In genomic region chr3:102211340-102211739, GRCm38 (mm10) we compare ENCODE assay signal across 17 mouse cellular contexts. TPM values are rescaled to one million over a fixed set of nuclear protein-coding genes. Genes with fewer than 3 reads are reported as not detected.
DNase-seq lines count a peak whose midpoint lies in the region; ATAC-seq and TF ChIP-seq lines count a peak whose summit lies in the region.
"Had no signal": no experiment of that assay in that cellular context is flagged by ENCODE, and none has a peak within 500 bp of the region (broad histone marks: within the 10 kb centered on the region; RNA-seq: fewer than 3 reads in every experiment).

No protein-coding gene starts in this region.

- WGBS in liver, embryonic 11.5 days = 53% methylated on average over 2 of the region's 2 CpGs

- no peak overlapping the region for H3K4me2 ChIP-seq in CH12.LX (ENCODE audit: insufficient read depth, low read depth, poor library complexity, severe bottlenecking)
- H3K4me2 ChIP-seq in liver, embryonic 11.5 days = no peak overlapping the region
- H3K4me2 ChIP-seq: forebrain, embryonic 13.5 days; heart, embryonic 11.5 days; hindbrain, embryonic 12.5 days; hindbrain, embryonic 15.5 days had no signal

- no peak overlapping the region for H3K9ac ChIP-seq in CH12.LX (ENCODE audit: insufficient read depth, low read depth)
- H3K9ac ChIP-seq in liver, embryonic 11.5 days (ENCODE audit: low read depth, low read length) = no peak overlapping the region
- H3K9ac ChIP-seq: forebrain, embryonic 13.5 days; hindbrain, embryonic 12.5 days; hindbrain, embryonic 15.5 days had no signal

- in situ Hi-C loops in CH12.LX (cut with MboI; ENCODE audit: low pct_ligation_motif_present, low pct_unique_long_range_greater_than_20kb, low sequenced_read_pairs) = no loop called here

- 0 out of 2 replicates have a peak, but pooled peaks have one; percentile 35 for TF ChIP-seq EP300 in CH12.LX (IDR thresholded peaks at IDR 0.05; ENCODE audit: low read length)

- DNase-seq in 3T3-L1 (ENCODE audit: low read depth, low spot score) (peak; percentile 55), CH12.LX (ENCODE audit: extremely low read depth) (peak; percentile 45)
- peak; percentile 27 for DNase-seq in Muller cell, postnatal 12 days (ENCODE audit: inconsistent ontology term)
- DNase-seq in cerebellum, adult 11-12 months = no peak
- DNase-seq in kidney, adult 11 months = no peak
- DNase-seq in liver, embryonic 11.5 days (ENCODE audit: low spot score) = no peak
- DNase-seq: cerebellum, adult 11 months; cerebellum, adult 8-10 months; kidney, adult 18-20 months had no signal

- H3K27me3 ChIP-seq in CH12.LX (replicated peaks) = no peaks in the 10 kb centered on the region
- H3K27me3 ChIP-seq in liver, embryonic 11.5 days (replicated peaks; ENCODE audit: control insufficient read depth, insufficient read depth, low read length) = no peaks in the 10 kb centered on the region
- H3K27me3 ChIP-seq: Patski had no signal

- dilution Hi-C loops in CH12.LX (cut with MboI; ENCODE audit: extremely low pct_ligation_motif_present, extremely low pct_unique_long_range_greater_than_20kb, low sequenced_read_pairs) = no loop called here

- no peak overlapping the region for H3K4me3 ChIP-seq in CH12.LX (replicated peaks in 1 of 3; ENCODE audit: low read depth in 2 of 3, low read length in 2 of 3, poor library complexity in 1 of 3)
- no peak overlapping the region for H3K4me3 ChIP-seq in liver, embryonic 11.5 days (ENCODE audit: low read depth, low read length)
- H3K4me3 ChIP-seq: forebrain, embryonic 10.5 days; forebrain, embryonic 13.5 days; hindbrain, embryonic 12.5 days; hindbrain, embryonic 15.5 days had no signal

- no peaks in the 10 kb centered on the region for H3K79me2 ChIP-seq in CH12.LX (replicated peaks; ENCODE audit: control insufficient read depth, extremely low read depth, insufficient read depth, poor library complexity, severe bottlenecking)

- peaks cover 6% of the 10 kb centered on the region for H3K9me3 ChIP-seq in CH12.LX (replicated peaks; ENCODE audit: low read length)
- H3K9me3 ChIP-seq in liver, embryonic 11.5 days (ENCODE audit: control insufficient read depth, low read length) = no peaks in the 10 kb centered on the region
- H3K9me3 ChIP-seq: G1E; hindbrain, embryonic 12.5 days; hindbrain, embryonic 15.5 days had no signal

- TF ChIP-seq RAD21 in CH12.LX (IDR thresholded peaks at IDR 0.05; ENCODE audit: low read depth, low read length) = no peak

- no peaks in the 10 kb centered on the region for H3K36me3 ChIP-seq in CH12.LX (replicated peaks in 1 of 2; ENCODE audit: control insufficient read depth in 1 of 2, insufficient read depth in 1 of 2, low read length in 1 of 2)
- H3K36me3 ChIP-seq in liver, embryonic 11.5 days (ENCODE audit: control insufficient read depth, insufficient read depth, low read length) = no peaks in the 10 kb centered on the region
- H3K36me3 ChIP-seq: forebrain, embryonic 10.5 days; G1E; hindbrain, embryonic 12.5 days; hindbrain, embryonic 15.5 days had no signal

- H3K27ac ChIP-seq in CH12.LX (ENCODE audit: insufficient read depth, low read depth) = no peak overlapping the region
- H3K27ac ChIP-seq in liver, embryonic 11.5 days (ENCODE audit: low read depth, low read length) = no peak overlapping the region
- H3K27ac ChIP-seq: forebrain, embryonic 10.5 days; forebrain, embryonic 13.5 days; hindbrain, embryonic 12.5 days; hindbrain, embryonic 15.5 days had no signal

- peaks cover 0 to 40% of the 10 kb centered on the region in 2 experiments; a peak in 2 of 4 replicates for H3K4me1 ChIP-seq in CH12.LX (ENCODE audit: control insufficient read depth in 1 of 2, insufficient read depth in 2 of 2)
- no peaks in the 10 kb centered on the region for H3K4me1 ChIP-seq in liver, embryonic 11.5 days (replicated peaks; ENCODE audit: control insufficient read depth, insufficient read depth, low read length)
- H3K4me1 ChIP-seq: forebrain, embryonic 13.5 days; hindbrain, embryonic 12.5 days; hindbrain, embryonic 15.5 days had no signal

- no peak for ATAC-seq in liver, embryonic 11.5 days (replicated peaks; ENCODE audit: low FRiP score)
- ATAC-seq: forebrain, embryonic 13.5 days; forebrain, embryonic 16.5 days; Patski had no signal

- no peak for TF ChIP-seq CTCF in CH12.LX (conservative IDR thresholded peaks at IDR 0.05 in 1 of 2, IDR thresholded peaks at IDR 0.05 in 1 of 2; ENCODE audit: low read depth in 2 of 2, low read length in 2 of 2)

- TF ChIP-seq POLR2A in CH12.LX (IDR thresholded peaks at IDR 0.05; ENCODE audit: low read depth, low read length) = no peak

TF ChIP-seq in CH12.LX, 34 proteins besides CTCF, POLR2A, EP300 and RAD21:
- TF ChIP-seq IRF4 (IDR thresholded peaks at IDR 0.05; ENCODE audit: low read depth, low read length) = no peak
- TF ChIP-seq JUN (IDR thresholded peaks at IDR 0.05; ENCODE audit: insufficient read depth, low read depth, low read length) = no peak
- TF ChIP-seq JUND (conservative IDR thresholded peaks at IDR 0.05; ENCODE audit: low read depth, low read length) = no peak; the same call in 1 of the 2 replicates
- TF ChIP-seq ETS1 (conservative IDR thresholded peaks at IDR 0.05; ENCODE audit: low read depth, low read length) = no peak
- TF ChIP-seq MXI1 (IDR thresholded peaks at IDR 0.05; ENCODE audit: low read depth, low read length) = no peak
- no peak for TF ChIP-seq USF1 (IDR thresholded peaks at IDR 0.05; ENCODE audit: low read depth, low read length)
- no peak for TF ChIP-seq SIN3A (IDR thresholded peaks at IDR 0.05; ENCODE audit: low read length)
- no peak for TF ChIP-seq ZKSCAN1 (IDR thresholded peaks at IDR 0.05; ENCODE audit: borderline replicate concordance, low read depth, low read length)
- no peak for TF ChIP-seq TCF12 (IDR thresholded peaks at IDR 0.05; ENCODE audit: low read depth, low read length)
- TF ChIP-seq ZMIZ1 (IDR thresholded peaks at IDR 0.05; ENCODE audit: low read depth, low read length) = no peak

RNA-seq across cellular contexts. Expression of gene Vangl1, which starts 6.8 kb away (rescaled TPM):
- total RNA-seq in CH12.LX (2012; rRNA removed) (0.04 TPM in 1 of 2 replicates, not detected in the other), CH12.LX (2014; rRNA removed) (not detected in 2 replicates)
- not detected in 2 replicates for polyA plus RNA-seq in CH12.LX (2012; ENCODE audit: insufficient read length, low read depth)
- 52.9 and 59.3 TPM in 2 replicates for polyA plus RNA-seq in liver, embryonic 11.5 days (2014; fragmentation: Nextera tagmentation; extraction: Ambion mirVana)

Comparison
In these comparisons a context has a peak if more than half of its experiments do, and no peak if none do; other contexts are left out.
1. DNase-seq: peak in 3T3-L1 (single experiment), CH12.LX (single experiment) and Muller cell, postnatal 12 days (single experiment); none in cerebellum, adult 11-12 months (single experiment), kidney, adult 11 months (single experiment) and liver, embryonic 11.5 days (single experiment).
2. RNA of gene Vangl1, which starts 6.8 kb away (polyA plus RNA-seq): 52.9 to 59.3 TPM in liver, embryonic 11.5 days; not detected in CH12.LX; every median in the first group is over 10 times any median in the second.